Mouse (Mus musculus) stomach, postnatal 0 days (tissue): ENCODE measurements at regions not wholly inside any gene's neighbourhood (a gene's known extent, or its start where the extent isn't known, plus 50 kb on each side); places are given as distances from the start of the nearest gene placed in this dataset.

Experiments used
- CTCF ChIP-seq: IDR thresholded peaks from 2 replicates; pipeline ENCODE4 v1.5.1; 2016; ENCODE audit warnings: antibody characterized with exemption, low read depth, mild to moderate bottlenecking, moderate library complexity
- EP300 ChIP-seq: optimal IDR thresholded peaks from 2 replicates; pipeline ENCODE3; 2016; ENCODE audit warnings: antibody characterized with exemption

DNA sequence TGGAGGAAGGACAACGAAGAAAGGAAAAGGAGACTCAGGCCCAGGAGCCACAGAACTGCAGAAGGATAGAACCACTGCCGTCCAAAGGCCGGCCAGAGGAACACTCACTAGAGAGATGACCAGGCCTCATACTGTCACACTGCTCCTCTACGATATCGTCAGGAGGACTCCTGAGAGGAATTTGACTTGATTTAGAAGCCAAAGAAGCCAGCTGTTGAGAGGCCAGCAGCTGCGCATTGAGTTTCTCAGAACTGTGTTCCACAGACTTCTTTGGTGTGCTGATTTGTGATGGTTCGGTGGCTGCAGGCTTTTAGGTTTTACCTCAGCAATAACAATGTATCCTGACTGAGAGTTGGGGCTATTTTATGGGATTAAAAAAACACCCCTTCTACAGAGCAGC lies 144.1 kb upstream of the Slc38a2 start:
- TF ChIP-seq EP300 (no peak), CTCF (no peak)
